Mouse (Mus musculus) lung, embryonic 15.5 days (tissue): ENCODE results near the gene Haus2. TPM values are rescaled to one million over a fixed set of nuclear protein-coding genes. Genes with fewer than 3 reads are reported as not detected.

Experiments
- ATAC-seq: fragments of 200-750 bp; cut with Nextera tagmentation; 2 replicates; pipeline ENCODE4 v1.8.0; 2017; ENCODE audit warnings: moderate number of reproducible peaks, borderline replicate concordance; ENCODE audit not compliant: low FRiP score, low TSS enrichment; ENCODE audit errors: extremely low read depth
- H3K27ac ChIP-seq: fragments of 300-500 bp; sonication (generic); 2 replicates; pipeline ENCODE4 v1.5.1; 2015; ENCODE audit warnings: moderate library complexity, mild to moderate bottlenecking, inconsistent platforms
- H3K27me3 ChIP-seq: fragments of 300-500 bp; sonication (generic); 2 replicates; pipeline ENCODE4 v1.6.1; 2015; ENCODE audit warnings: inconsistent platforms
- H3K36me3 ChIP-seq: fragments of 300-500 bp; sonication (generic); 2 replicates; pipeline ENCODE4 v1.6.1; 2015; ENCODE audit warnings: inconsistent platforms
- H3K4me1 ChIP-seq: fragments of 300-500 bp; sonication (generic); 2 replicates; pipeline ENCODE4 v1.6.1; 2015; ENCODE audit warnings: inconsistent platforms
- H3K4me2 ChIP-seq: fragments of 300-500 bp; sonication (generic); 2 replicates; pipeline ENCODE4 v1.6.1; 2015; ENCODE audit warnings: inconsistent platforms, mild to moderate bottlenecking, moderate library complexity
- H3K4me3 ChIP-seq: fragments of 300-500 bp; sonication (generic); 2 replicates; pipeline ENCODE4 v1.5.1; 2015; ENCODE audit warnings: mild to moderate bottlenecking, inconsistent platforms
- H3K9ac ChIP-seq: fragments of 300-500 bp; sonication (generic); 2 replicates; pipeline ENCODE4 v1.6.1; 2015; ENCODE audit warnings: inconsistent platforms
- H3K9me3 ChIP-seq: fragments of 300-500 bp; sonication (generic); 2 replicates; pipeline ENCODE4 v1.6.1; 2016; ENCODE audit warnings: inconsistent platforms
- WGBS: fragments of 180-500 bp; shearing (Covaris S2); methylation state at CpG from one replicate; pipeline ENCODE4 v1.1.7; 2015; 5-methylcytosine and 5-hydroxymethylcytosine counted together
- polyA plus RNA-seq: library from polyadenylated mRNA; unstranded; fragments of >200 nt; fragmentation: Nextera tagmentation; extraction: Ambion mirVana; gene quantifications from 2 replicates; pipeline ENCODE4 v1.2.1, GENCODE M21; 2015

The Haus2 gene
- polyA plus RNA-seq, 1 experiment from 2014 or later, result 21.9 TPM

DNA sequence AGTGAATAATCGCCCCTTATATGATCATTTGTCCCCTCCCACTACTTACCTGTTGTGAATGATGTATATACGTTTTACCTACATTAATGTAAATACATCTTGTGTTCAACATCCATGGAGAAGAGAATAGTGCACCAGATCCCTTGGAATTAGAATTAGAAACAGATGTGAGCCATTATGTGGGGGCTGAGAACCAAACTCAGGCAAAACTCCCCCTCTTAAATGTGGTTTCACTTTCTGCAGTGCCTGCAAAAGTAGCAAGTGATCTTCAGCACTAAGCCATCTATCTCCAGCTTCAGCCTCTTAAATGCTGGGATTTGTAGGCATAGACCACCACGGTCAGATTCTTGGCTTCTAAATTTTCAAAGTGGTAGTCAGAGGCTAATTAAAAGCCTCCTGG, 34.1 kb upstream of the Haus2 start:
- H3K36me3 ChIP-seq, result peaks cover 4% of the 10 kb centered on the region
- no peak overlapping the region for H3K9ac ChIP-seq
- no peak for ATAC-seq
- H3K9me3 ChIP-seq, result no peaks in the 10 kb centered on the region
- WGBS, result 82% methylated on average over 3 of the region's 3 CpGs
- H3K4me1 ChIP-seq, result peaks cover 6% of the 10 kb centered on the region
- no peaks in the 10 kb centered on the region for H3K27me3 ChIP-seq
- H3K4me3 ChIP-seq, result no peak overlapping the region
- no peak overlapping the region for H3K27ac ChIP-seq
- no peak overlapping the region for H3K4me2 ChIP-seq

DNA sequence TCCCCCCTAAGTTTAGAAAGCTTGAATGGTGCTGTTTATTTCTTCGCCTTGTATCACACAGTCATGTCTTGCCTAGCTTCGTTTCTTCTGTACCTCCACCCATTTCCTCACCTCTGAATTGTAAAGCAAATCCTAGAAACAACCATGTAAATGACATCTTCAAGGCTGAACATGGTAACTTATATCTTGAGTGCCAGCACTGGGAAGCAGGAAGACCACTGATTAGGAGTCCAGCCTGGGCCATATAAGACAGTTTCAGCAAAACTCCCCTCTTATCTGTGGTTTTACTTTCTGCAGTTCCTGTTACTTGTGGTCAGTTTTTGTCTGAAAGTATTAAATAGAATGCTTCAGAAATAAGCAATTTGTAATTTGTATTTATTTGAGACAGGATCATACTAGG, 33.2 kb upstream of the Haus2 start:
- ATAC-seq, result no peak
- no peak overlapping the region for H3K9ac ChIP-seq
- no peaks in the 10 kb centered on the region for H3K9me3 ChIP-seq
- 77% methylated on average over 2 of the region's 2 CpGs for WGBS
- no peaks in the 10 kb centered on the region for H3K27me3 ChIP-seq
- H3K36me3 ChIP-seq, result peaks cover 4% of the 10 kb centered on the region
- H3K4me1 ChIP-seq, result peaks cover 6% of the 10 kb centered on the region
- no peak overlapping the region for H3K4me2 ChIP-seq
- H3K4me3 ChIP-seq, result no peak overlapping the region
- H3K27ac ChIP-seq, result no peak overlapping the region

DNA sequence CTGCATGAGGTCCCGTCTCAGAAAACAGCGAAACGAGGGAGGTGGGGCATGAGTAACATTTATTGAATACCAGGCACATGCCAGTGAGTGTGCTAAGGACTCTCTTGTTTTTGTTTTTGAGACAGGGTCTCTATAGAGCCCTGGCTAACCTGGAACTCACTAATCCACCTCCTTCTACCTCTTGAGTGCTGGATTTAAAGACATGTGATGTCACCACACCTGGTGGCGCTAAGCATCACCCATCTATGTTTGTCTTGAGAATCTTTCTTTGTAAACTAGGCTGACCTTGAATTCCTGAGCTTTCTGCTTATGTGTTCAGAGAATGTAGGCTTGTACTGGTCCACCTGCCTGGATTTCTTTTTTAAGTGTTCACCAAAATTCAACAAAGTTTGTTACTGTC, 31.4 kb upstream of the Haus2 start:
- no peak overlapping the region for H3K4me3 ChIP-seq
- no peak overlapping the region for H3K9ac ChIP-seq
- 53% methylated on average over 4 of the region's 4 CpGs for WGBS
- ATAC-seq, result no peak
- H3K27ac ChIP-seq, result 0 out of 2 replicates have a peak overlapping the region, but pooled peaks have one; percentile 29
- H3K27me3 ChIP-seq, result no peaks in the 10 kb centered on the region
- no peak overlapping the region for H3K4me2 ChIP-seq
- H3K36me3 ChIP-seq, result no peaks in the 10 kb centered on the region
- H3K9me3 ChIP-seq, result no peaks in the 10 kb centered on the region
- peaks cover 6% of the 10 kb centered on the region for H3K4me1 ChIP-seq

DNA sequence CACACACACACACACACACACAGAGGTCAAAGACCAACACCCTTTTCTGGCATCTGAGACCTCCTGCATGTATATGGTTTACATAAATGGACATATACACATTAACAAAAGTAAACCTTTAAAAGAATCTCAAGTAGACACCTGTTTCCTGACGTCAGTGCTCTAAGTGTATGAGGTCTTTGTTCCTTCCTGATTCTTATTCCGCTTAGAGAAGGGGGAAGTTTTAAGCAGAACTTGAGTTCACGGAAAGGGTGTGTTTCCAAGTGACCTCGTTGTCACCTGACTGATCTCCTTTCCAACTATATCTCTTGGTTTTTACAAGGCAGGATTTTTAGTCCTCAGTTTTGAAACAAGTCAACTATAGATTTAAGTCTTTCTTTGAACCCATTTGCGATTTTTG, 30.9 kb upstream of the Haus2 start:
- peaks cover 6% of the 10 kb centered on the region for H3K4me1 ChIP-seq
- WGBS, result 42% methylated on average over 5 of the region's 5 CpGs
- no peak overlapping the region for H3K4me2 ChIP-seq
- H3K9me3 ChIP-seq, result no peaks in the 10 kb centered on the region
- H3K27ac ChIP-seq, result 0 out of 2 replicates have a peak overlapping the region, but pooled peaks have one; percentile 29
- H3K4me3 ChIP-seq, result no peak overlapping the region
- peak; percentile 55; the same call in 1 of the 2 replicates for ATAC-seq
- no peaks in the 10 kb centered on the region; the same call in 1 of the 2 replicates for H3K36me3 ChIP-seq
- no peak overlapping the region for H3K9ac ChIP-seq
- no peaks in the 10 kb centered on the region for H3K27me3 ChIP-seq

DNA sequence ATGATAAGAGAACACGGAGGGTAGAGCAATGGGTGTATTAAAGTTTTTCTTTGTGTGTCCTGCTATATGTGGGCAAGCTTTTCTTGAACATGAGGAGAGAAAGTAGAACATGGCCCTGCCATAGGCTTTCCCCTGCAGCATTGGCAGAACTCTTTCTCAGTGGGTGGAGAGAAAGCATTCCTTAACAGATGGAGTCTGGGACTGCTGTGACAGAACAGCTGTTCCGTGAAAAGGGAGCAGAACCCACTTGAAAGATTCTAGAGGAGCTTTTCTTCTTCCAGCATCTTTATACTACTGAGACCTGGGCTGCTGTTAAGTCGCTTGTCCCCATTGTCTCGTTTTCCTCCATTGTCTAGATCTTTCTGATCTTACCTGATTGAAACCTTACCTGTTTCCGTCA, 19.4 kb upstream of the Haus2 start:
- no peak for ATAC-seq
- H3K4me3 ChIP-seq, result no peak overlapping the region

DNA sequence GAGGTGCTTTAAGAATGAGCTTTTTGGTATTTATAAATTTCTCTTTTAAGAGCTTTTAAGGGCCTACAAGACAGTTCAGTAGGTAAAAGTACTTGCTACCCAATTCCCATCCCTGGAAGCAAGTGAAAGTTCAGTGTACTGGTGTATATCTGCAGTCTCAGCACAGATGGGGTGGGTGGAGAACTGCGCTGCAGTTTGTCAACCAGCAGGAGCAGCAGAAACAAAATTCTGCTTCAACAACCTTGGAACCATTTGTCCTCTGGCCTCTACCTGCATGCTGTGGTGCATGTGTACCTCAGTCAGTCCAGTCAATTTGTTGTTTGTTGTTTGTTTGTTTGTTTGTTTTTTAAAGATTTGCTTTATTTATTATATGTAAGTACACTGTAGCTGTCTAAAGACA, 17.0 kb upstream of the Haus2 start:
- peaks cover 46% of the 10 kb centered on the region for H3K36me3 ChIP-seq
- 89% methylated on average over 1 of the region's 1 CpGs for WGBS

More for the DNA sequence above, 19.4 kb upstream of the Haus2 start:
- Histone ChIP-seq H3K4me1 (no peaks in the 10 kb centered on the region), H3K4me2 (no peak overlapping the region), H3K9ac (no peak overlapping the region), H3K9me3 (no peaks in the 10 kb centered on the region), H3K27ac (no peak overlapping the region), H3K27me3 (no peaks in the 10 kb centered on the region), H3K36me3 (peaks cover 43% of the 10 kb centered on the region)
- 79% methylated on average over 5 of the region's 5 CpGs for WGBS

DNA sequence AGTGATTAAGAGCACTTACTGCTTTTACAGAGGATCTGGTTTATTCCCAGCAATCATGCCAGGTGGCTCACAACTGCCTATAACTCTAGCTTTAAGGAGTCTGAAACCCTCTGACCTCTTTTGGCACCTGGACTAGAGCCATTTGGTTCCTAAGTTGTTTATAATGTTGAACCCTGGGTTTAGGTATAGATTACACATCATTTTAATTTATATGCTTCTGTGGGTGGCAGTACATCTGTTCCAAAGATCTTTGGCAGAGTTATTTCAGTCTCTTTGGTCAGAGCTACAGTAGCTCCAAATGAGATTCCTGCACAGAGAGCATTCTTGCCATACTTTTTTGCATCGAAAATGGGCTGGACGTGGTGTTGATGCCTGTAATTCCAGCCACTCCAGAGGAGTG, 11.4 kb upstream of the Haus2 start:
- WGBS, result 91% methylated on average over 2 of the region's 2 CpGs
- H3K9me3 ChIP-seq, result no peaks in the 10 kb centered on the region
- H3K4me2 ChIP-seq, result no peak overlapping the region
- H3K27me3 ChIP-seq, result no peaks in the 10 kb centered on the region
- no peak overlapping the region for H3K27ac ChIP-seq
- no peak overlapping the region for H3K4me3 ChIP-seq
- H3K9ac ChIP-seq, result no peak overlapping the region
- no peaks in the 10 kb centered on the region for H3K4me1 ChIP-seq
- peaks cover 64% of the 10 kb centered on the region for H3K36me3 ChIP-seq
- no peak for ATAC-seq

More for the DNA sequence above, 17.0 kb upstream of the Haus2 start:
- H3K27ac ChIP-seq, result no peak overlapping the region
- no peaks in the 10 kb centered on the region for H3K27me3 ChIP-seq
- no peaks in the 10 kb centered on the region for H3K9me3 ChIP-seq
- no peak for ATAC-seq
- no peak overlapping the region for H3K4me2 ChIP-seq
- no peak overlapping the region for H3K9ac ChIP-seq
- no peak overlapping the region for H3K4me3 ChIP-seq
- H3K4me1 ChIP-seq, result no peaks in the 10 kb centered on the region

DNA sequence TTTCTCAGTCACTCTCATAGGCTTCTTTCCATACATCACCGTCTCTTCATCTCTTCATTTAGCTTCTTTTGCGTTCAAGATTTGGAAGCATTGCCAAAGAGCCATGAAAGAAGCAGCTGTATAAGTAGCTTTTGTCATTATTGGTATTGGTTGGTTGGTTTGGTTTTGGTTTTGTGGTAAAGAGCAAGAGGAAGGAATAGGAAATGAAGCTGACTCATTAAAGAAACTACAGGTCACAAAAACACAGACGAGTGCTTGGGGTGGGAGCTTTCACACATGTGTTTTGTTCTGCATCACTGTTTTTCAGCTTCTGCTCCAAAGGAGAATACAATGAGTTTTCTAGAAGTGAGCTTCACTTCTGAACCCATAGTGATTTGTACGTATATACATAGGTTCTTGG, 9.7 kb upstream of the Haus2 start:
- Histone ChIP-seq H3K9me3 (no peaks in the 10 kb centered on the region), H3K4me3 (no peak overlapping the region), H3K27me3 (no peaks in the 10 kb centered on the region), H3K27ac (no peak overlapping the region), H3K36me3 (peaks cover 67% of the 10 kb centered on the region), H3K4me1 (no peaks in the 10 kb centered on the region), H3K9ac (no peak overlapping the region), H3K4me2 (no peak overlapping the region)
- WGBS, result 90% methylated on average over 4 of the region's 4 CpGs
- no peak for ATAC-seq

DNA sequence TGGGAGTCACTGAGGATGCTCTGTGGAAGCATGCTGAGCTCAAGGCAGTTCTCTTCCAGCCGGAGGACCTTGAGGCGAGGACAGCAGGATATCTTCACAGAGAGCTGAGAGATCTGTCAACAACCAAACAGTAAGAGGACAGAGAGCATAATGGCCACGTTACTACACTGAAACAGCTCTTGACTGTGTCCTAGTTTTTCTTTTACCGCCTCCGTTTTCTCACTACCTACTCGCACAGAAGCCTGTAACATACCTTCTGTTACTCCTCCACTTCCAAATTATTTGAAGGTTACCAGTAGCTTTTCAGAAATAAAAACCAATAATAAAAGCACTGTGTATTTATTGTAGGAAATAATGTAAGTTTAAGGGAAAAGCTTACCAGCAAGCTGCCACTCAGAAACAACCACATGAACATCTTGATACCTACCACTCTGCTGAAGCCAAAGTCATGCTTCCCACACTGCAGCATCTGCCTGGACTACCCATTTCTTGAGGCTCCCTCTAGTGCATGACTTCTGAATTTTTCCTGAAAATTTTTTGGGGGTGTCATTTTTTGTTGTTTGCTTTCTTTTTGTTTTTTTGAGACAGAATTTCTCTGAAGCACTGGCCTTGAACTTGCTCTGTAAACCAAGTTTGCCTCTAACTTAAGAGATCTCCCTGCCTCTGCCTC, 3.0 kb upstream of the Haus2 start:
- Histone ChIP-seq H3K27ac (no peak overlapping the region), H3K9me3 (no peaks in the 10 kb centered on the region), H3K9ac (no peak overlapping the region), H3K4me1 (peaks cover 20% of the 10 kb centered on the region), H3K4me3 (no peak overlapping the region), H3K27me3 (no peaks in the 10 kb centered on the region), H3K4me2 (no peak overlapping the region), H3K36me3 (peaks cover 14% of the 10 kb centered on the region)
- ATAC-seq, result no peak
- 82% methylated on average over 6 of the region's 6 CpGs for WGBS

DNA sequence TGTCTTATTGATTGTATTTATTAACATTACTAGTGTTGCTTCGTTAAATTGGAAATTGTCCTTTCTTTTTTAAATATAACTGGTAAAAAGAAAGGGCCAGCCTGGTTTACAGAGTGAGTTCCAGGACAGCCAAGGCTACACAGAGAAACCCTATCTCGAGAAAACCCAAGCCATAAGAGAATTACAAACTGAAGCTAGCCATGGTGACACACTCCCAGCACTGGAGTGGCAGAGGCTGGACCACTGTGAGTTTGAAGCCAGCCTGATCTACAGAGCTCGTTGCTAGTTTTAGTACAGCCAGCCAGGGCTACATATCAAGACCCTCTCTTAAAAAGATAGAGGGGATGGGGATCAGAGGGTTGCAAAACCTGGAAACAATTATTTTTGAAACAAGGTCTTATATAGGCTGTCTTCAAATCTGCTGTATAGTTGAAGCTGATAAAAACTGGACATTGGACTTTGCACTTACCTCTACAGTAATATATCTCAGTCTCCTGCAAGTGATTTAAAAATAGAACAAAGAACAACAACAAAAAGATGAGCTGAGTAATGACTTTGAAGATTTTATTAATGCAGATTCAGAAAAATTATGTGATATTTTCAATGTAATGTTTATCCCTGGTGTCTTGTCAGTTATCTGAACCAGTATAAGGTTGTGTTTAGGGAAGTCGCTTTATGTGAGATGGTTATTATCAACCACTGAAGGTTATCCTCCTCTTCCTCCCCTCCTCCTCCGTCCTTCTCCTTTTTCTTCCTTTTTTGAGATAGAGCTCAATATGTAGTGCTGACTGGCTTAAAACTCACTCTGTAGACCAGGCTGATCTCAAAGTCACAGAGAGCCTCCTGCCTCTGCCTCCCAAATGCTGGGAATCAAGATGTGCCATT, 7.3 kb downstream of the Haus2 start:
- ATAC-seq, result no peak
- WGBS, result 87% methylated on average over 5 of the region's 5 CpGs

DNA sequence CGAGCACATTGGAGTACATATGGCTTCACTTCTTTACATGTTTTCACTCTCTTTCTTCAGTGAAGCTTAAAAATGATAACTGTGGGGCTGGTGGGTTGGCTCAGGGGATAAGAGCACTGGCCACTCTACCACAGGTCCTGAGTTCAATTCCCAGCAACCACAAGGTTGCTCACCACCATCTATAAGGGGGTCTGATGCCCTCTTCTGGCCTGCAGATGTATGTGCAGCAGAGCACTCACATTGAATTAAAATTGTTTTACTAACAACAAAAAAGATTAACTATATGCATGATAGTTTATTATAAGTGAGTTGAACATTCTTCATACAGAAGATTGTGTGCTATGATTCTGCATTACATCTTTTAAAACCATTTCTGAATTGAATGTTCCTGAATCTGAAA, 10.4 kb downstream of the Haus2 start:
- H3K27ac ChIP-seq, result no peak overlapping the region
- H3K4me2 ChIP-seq, result no peak overlapping the region
- no peaks in the 10 kb centered on the region for H3K9me3 ChIP-seq
- no peaks in the 10 kb centered on the region for H3K27me3 ChIP-seq
- H3K36me3 ChIP-seq, result peaks cover 36% of the 10 kb centered on the region
- WGBS, result 100% methylated on average over 1 of the region's 1 CpGs
- no peaks in the 10 kb centered on the region for H3K4me1 ChIP-seq
- ATAC-seq, result no peak
- H3K4me3 ChIP-seq, result no peak overlapping the region
- H3K9ac ChIP-seq, result no peak overlapping the region

More for the DNA sequence above, 7.3 kb downstream of the Haus2 start:
- peaks cover 48% of the 10 kb centered on the region for H3K36me3 ChIP-seq
- no peak overlapping the region for H3K9ac ChIP-seq
- H3K9me3 ChIP-seq, result no peaks in the 10 kb centered on the region
- H3K4me2 ChIP-seq, result no peak overlapping the region
- H3K27ac ChIP-seq, result no peak overlapping the region
- H3K27me3 ChIP-seq, result no peaks in the 10 kb centered on the region
- H3K4me1 ChIP-seq, result no peaks in the 10 kb centered on the region
- no peak overlapping the region for H3K4me3 ChIP-seq

DNA sequence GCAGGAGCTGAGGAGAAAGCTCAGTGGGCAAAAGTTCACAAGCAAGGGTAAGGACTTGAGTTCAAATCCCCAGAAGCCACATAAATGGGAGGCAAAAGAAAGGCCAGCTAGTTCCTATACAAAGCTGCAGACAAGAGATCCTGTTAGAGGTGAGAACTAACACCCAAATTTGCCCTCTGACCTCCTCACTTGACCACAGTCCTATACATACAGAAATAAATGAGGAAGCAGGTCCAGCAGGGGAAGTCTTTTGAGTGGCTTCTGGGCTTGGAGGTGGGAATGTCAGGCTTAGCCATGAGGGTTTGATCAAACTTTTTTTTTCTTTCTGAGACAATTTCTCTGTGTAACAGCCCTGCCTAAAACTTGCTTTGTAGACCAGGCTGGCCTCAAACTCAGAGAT, 13.7 kb downstream of the Haus2 start:
- Histone ChIP-seq H3K4me1 (no peaks in the 10 kb centered on the region), H3K27ac (no peak overlapping the region), H3K4me2 (no peak overlapping the region), H3K9me3 (no peaks in the 10 kb centered on the region), H3K9ac (no peak overlapping the region), H3K4me3 (no peak overlapping the region), H3K36me3 (peaks cover 14% of the 10 kb centered on the region; the same call in 1 of the 2 replicates), H3K27me3 (no peaks in the 10 kb centered on the region)
- no peak for ATAC-seq
